Mouse (Mus musculus): ENCODE data around the gene Lbx1. TPM values are rescaled to one million over a fixed set of nuclear protein-coding genes. Genes with fewer than 3 reads are reported as not detected.
A peak's percentile ranks its signal among the peaks of the same experiment; 100 is the strongest.

Lbx1 gene
- polyA plus RNA-seq, 1 experiment from 2014 or later: not detected

DNA sequence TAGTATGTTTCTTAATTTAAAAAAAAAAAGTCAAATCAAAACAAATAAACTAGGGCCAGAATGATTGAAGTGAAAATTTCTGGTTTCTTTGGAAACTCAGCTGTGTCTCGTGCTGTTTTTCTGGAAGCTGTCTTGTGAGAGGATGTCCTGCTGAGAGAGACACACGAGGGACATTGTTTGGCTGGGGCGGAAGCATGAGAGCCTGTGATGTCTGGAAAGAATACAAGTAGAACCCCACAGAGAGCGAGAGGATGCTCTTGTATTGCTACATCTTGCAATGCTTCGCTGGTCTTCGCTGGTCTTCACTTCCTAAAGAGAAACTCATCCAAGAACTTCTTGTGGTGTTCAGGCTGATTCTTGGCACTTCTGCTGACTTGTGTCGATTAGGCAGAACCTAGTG is 19.2 kb upstream of the Lbx1 start:
- Histone ChIP-seq H3K27ac (ENCODE audit: low read depth) (no peak overlapping the region), H3K9me3 (ENCODE audit: low read length) (no peaks in the 10 kb centered on the region), H3K36me3 (replicated peaks; ENCODE audit: insufficient read depth, low read length) (no peaks in the 10 kb centered on the region), H3K27me3 (ENCODE audit: insufficient read depth, low read length) (peaks cover 12% of the 10 kb centered on the region; the same call in 1 of the 2 replicates), H3K4me3 (ENCODE audit: low read depth, low read length) (no peak overlapping the region), H3K4me2 (ENCODE audit: low read depth, low read length) (no peak overlapping the region), H3K4me1 (ENCODE audit: insufficient read depth) (no peaks in the 10 kb centered on the region), H3K9ac (replicated peaks) (no peak overlapping the region)
- ATAC-seq: no peak
- no peak for TF ChIP-seq CTCF (IDR thresholded peaks at IDR 0.05; ENCODE audit: low read depth)
- TF ChIP-seq EP300 (IDR thresholded peaks at IDR 0.05; ENCODE audit: low read depth): no peak
- no peak for DNase-seq
- WGBS (ENCODE audit: insufficient replicate concordance): 69% methylated on average over 7 of the region's 7 CpGs

DNA sequence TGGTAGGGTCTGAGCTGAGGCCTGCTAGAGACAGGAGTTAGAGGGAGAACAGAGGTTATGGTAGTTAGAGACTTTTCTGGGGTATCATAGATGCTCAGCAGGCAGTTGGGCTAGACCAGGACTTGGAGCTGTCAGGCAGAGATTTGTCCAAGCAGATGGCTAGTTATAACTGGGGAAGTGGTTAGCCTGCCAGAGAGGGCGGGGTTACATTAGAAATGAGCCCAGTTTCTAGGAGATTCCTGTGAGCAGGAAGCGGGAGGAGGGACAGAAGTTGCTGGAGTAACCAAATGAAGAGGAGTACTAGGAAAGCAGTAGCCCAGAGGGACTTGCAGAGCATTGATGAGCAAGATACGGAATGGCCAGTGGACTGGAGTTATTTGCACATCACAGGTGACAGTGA is 16.8 kb upstream of the Lbx1 start:
- DNase-seq (no peak), ATAC-seq (no peak)
- Histone ChIP-seq H3K36me3 (replicated peaks; ENCODE audit: insufficient read depth, low read length) (no peaks in the 10 kb centered on the region), H3K4me2 (ENCODE audit: low read depth, low read length) (no peak overlapping the region), H3K27ac (ENCODE audit: low read depth) (no peak overlapping the region), H3K4me1 (ENCODE audit: insufficient read depth) (no peaks in the 10 kb centered on the region), H3K4me3 (ENCODE audit: low read depth, low read length) (no peak overlapping the region), H3K27me3 (ENCODE audit: insufficient read depth, low read length) (peaks cover 18% of the 10 kb centered on the region; the same call in 1 of the 2 replicates), H3K9ac (replicated peaks) (no peak overlapping the region), H3K9me3 (ENCODE audit: low read length) (no peaks in the 10 kb centered on the region)
- 43% methylated on average over 3 of the region's 3 CpGs for WGBS (ENCODE audit: insufficient replicate concordance)
- no peak for TF ChIP-seq EP300 (IDR thresholded peaks at IDR 0.05; ENCODE audit: low read depth)
- no peak for TF ChIP-seq CTCF (IDR thresholded peaks at IDR 0.05; ENCODE audit: low read depth)

DNA sequence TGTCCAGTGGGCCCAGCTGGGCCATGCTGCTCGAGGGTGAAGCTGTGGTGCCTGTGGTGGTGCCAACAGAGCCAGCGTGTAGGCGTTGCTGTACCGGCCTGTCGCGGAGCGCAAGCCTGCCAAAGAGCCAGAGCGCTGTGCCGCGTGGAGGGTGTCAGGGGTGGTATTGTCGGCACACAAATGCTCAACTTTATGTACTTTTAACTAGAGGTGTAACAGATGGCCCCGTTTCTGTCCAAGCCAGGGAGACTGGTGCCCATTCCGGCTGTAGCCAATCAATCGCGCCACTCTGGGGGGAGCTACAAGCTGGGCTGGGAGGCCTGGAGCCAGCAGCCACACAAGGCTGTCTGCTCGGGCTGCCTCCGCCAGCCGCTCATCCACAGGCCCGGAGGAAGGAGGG is 13.1 kb upstream of the Lbx1 start:
- no peak for TF ChIP-seq EP300 (IDR thresholded peaks at IDR 0.05; ENCODE audit: low read depth)
- TF ChIP-seq CTCF (IDR thresholded peaks at IDR 0.05; ENCODE audit: low read depth): no peak
- ATAC-seq (no peak), DNase-seq (no peak)
- Histone ChIP-seq H3K9me3 (ENCODE audit: low read length) (no peaks in the 10 kb centered on the region), H3K9ac (replicated peaks) (no peak overlapping the region), H3K27me3 (ENCODE audit: insufficient read depth, low read length) (peaks cover 32% of the 10 kb centered on the region), H3K36me3 (replicated peaks; ENCODE audit: insufficient read depth, low read length) (no peaks in the 10 kb centered on the region), H3K27ac (ENCODE audit: low read depth) (no peak overlapping the region), H3K4me1 (ENCODE audit: insufficient read depth) (no peaks in the 10 kb centered on the region), H3K4me3 (ENCODE audit: low read depth, low read length) (no peak overlapping the region), H3K4me2 (ENCODE audit: low read depth, low read length) (no peak overlapping the region)
- 75% methylated on average over 19 of the region's 19 CpGs for WGBS (ENCODE audit: insufficient replicate concordance)

DNA sequence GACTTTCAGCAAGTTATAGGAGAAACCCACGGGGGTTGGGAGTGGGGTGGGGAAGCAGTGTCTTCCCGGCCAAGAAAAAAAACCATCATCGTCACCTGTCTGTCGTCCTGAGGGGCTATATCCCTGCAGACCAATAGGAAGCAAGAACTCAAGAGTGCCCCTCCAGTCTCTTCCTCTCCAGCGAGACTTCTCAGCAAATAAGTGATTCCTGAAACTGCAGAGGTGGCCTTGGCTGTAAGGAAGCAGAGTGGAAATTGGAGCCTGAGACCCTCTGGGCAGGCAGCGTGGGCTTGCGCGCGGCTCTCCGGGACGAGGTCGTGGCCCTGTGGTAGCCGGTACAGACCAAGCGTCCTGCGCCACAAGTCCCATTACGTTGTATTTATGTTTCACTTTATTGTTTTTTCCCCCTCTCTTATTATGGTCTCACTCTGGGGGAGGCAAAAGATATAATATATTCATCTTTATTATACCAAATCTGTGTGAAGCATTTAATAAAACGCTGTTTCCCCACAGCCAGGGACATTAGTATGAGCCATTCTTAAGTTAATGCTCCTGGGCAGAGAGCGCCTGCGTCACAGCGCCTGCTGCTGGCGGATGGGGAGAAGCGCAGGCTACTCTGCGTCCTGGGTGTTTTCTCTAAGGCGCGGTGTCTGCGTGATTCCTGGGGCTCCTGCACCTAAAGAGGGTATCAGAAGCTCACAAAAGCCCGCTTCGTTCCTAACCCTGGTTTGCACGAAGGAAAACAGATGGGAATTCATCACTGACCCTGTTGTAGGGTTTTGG is 8.5 kb upstream of the Lbx1 start:
- 2% methylated on average over 29 of the region's 29 CpGs for WGBS (ENCODE audit: insufficient replicate concordance)
- TF ChIP-seq CTCF (IDR thresholded peaks at IDR 0.05; ENCODE audit: low read depth) (peak; percentile 85), EP300 (IDR thresholded peaks at IDR 0.05; ENCODE audit: low read depth) (no peak)
- Histone ChIP-seq H3K4me3 (ENCODE audit: low read depth, low read length) (no peak overlapping the region), H3K4me1 (ENCODE audit: insufficient read depth) (no peaks in the 10 kb centered on the region), H3K27ac (ENCODE audit: low read depth) (no peak overlapping the region), H3K4me2 (ENCODE audit: low read depth, low read length) (no peak overlapping the region), H3K9ac (replicated peaks) (no peak overlapping the region), H3K27me3 (ENCODE audit: insufficient read depth, low read length) (peaks cover 69% of the 10 kb centered on the region), H3K36me3 (replicated peaks; ENCODE audit: insufficient read depth, low read length) (no peaks in the 10 kb centered on the region), H3K9me3 (ENCODE audit: low read length) (no peaks in the 10 kb centered on the region)
- peak; percentile 50 for DNase-seq
- no peak for ATAC-seq

DNA sequence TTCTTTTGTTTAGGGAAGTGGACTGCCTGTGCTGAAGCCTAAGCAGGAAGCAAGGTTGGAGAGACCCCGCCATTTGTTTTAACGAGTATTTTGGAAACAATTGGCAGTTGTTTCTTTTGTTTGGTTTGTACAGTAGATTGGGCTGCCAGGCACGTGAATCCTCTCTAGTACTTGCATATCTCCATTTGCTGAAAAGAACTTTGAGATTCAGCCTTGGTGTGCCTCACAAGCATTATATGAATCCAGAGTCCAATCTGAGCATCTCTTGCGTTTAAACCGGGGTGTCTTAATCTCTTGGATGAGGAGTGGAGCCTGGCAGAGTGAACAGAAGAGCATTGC is 7.6 kb upstream of the Lbx1 start:
- Histone ChIP-seq H3K36me3 (replicated peaks; ENCODE audit: insufficient read depth, low read length) (no peaks in the 10 kb centered on the region), H3K4me2 (ENCODE audit: low read depth, low read length) (no peak overlapping the region), H3K4me1 (ENCODE audit: insufficient read depth) (no peaks in the 10 kb centered on the region), H3K9me3 (ENCODE audit: low read length) (no peaks in the 10 kb centered on the region), H3K9ac (replicated peaks) (no peak overlapping the region), H3K27ac (ENCODE audit: low read depth) (no peak overlapping the region), H3K4me3 (ENCODE audit: low read depth, low read length) (no peak overlapping the region), H3K27me3 (ENCODE audit: insufficient read depth, low read length) (peaks cover 73% of the 10 kb centered on the region)
- 2% methylated on average over 5 of the region's 5 CpGs for WGBS (ENCODE audit: insufficient replicate concordance)
- no peak for TF ChIP-seq EP300 (IDR thresholded peaks at IDR 0.05; ENCODE audit: low read depth)
- no peak for TF ChIP-seq CTCF (IDR thresholded peaks at IDR 0.05; ENCODE audit: low read depth)
- DNase-seq (no peak), ATAC-seq (no peak)

DNA sequence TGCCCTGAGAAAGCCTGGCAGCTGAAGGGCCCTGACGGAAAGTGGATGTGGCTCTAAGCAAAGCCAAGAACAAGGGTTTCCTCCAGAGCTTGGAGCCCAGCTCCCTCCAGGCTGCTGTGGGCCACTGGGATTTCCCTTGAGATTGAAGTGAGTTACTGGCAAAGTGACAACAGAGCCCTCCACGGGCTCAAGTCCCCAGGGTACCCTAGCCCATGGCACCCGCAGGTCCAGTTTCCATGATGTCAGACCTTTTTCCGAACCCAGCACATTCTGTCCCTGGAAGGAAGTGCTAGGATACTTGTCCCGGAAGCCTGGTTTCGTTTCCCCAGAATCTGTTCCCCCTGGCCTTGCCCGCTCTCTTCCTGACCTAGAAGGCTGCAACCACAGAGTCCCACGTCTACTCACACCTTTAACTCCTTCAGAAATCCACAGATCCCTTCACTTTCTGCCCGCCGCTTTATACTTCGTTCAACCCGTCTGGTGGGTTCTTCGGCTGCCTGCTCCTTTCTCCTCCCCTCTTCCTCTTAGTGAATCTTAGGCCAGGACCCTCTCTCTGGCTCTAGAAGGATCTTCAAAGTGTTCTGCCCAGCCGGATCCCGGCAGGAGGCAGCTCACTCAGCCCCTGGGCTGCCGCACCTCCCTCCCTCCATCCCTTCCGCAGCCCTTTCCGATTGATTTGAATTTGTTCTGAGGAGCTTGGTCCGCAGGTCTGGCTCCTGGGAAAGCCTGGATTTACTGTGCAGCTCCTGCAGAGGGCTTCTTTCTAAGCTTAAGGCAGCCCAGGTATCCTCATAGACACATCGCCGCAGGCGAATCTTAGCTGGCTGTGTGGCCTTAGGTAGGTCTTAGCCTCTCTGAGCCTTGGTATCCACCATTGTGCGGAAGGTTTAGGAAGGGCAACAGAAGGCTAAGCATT is 7.0 kb upstream of the Lbx1 start:
- H3K27ac ChIP-seq (ENCODE audit: low read depth): no peak overlapping the region
- H3K9me3 ChIP-seq (ENCODE audit: low read length): no peaks in the 10 kb centered on the region
- 6% methylated on average over 23 of the region's 23 CpGs for WGBS (ENCODE audit: insufficient replicate concordance)
- ATAC-seq: no peak
- H3K4me1 ChIP-seq (ENCODE audit: insufficient read depth): no peaks in the 10 kb centered on the region
- no peak for DNase-seq
- no peak overlapping the region for H3K4me3 ChIP-seq (ENCODE audit: low read depth, low read length)
- H3K4me2 ChIP-seq (ENCODE audit: low read depth, low read length): no peak overlapping the region
- H3K36me3 ChIP-seq (replicated peaks; ENCODE audit: insufficient read depth, low read length): no peaks in the 10 kb centered on the region
- H3K27me3 ChIP-seq (ENCODE audit: insufficient read depth, low read length): peaks cover 78% of the 10 kb centered on the region
- TF ChIP-seq CTCF (IDR thresholded peaks at IDR 0.05; ENCODE audit: low read depth) (no peak), EP300 (IDR thresholded peaks at IDR 0.05; ENCODE audit: low read depth) (no peak)
- H3K9ac ChIP-seq (replicated peaks): no peak overlapping the region
